Mouse (Mus musculus): ENCODE measurements around the gene Tnrc6a.

- TF ChIP-seq CTCF (IDR thresholded peaks at IDR 0.05; ENCODE audit: low read depth, low read length) (no peak), GATA1 (IDR thresholded peaks at IDR 0.05; ENCODE audit: borderline replicate concordance, low read length) (no peak), TAL1 (conservative IDR thresholded peaks at IDR 0.05; ENCODE audit: low read depth, low read length) (no peak)
Observed at GRCm38 (mm10) chr7:123224076-123224475, 100.4 kb downstream of the Tnrc6a start.

Data from G1E (cell line).